Mouse (Mus musculus): Measurements from ENCODE around the gene Adora3. TPM values are rescaled to one million over a fixed set of nuclear protein-coding genes. Genes with fewer than 3 reads are reported as not detected.

Gene Adora3
- total and polyA plus RNA-seq, 3 experiments = 0.37 TPM; not detected in 2

DNA sequence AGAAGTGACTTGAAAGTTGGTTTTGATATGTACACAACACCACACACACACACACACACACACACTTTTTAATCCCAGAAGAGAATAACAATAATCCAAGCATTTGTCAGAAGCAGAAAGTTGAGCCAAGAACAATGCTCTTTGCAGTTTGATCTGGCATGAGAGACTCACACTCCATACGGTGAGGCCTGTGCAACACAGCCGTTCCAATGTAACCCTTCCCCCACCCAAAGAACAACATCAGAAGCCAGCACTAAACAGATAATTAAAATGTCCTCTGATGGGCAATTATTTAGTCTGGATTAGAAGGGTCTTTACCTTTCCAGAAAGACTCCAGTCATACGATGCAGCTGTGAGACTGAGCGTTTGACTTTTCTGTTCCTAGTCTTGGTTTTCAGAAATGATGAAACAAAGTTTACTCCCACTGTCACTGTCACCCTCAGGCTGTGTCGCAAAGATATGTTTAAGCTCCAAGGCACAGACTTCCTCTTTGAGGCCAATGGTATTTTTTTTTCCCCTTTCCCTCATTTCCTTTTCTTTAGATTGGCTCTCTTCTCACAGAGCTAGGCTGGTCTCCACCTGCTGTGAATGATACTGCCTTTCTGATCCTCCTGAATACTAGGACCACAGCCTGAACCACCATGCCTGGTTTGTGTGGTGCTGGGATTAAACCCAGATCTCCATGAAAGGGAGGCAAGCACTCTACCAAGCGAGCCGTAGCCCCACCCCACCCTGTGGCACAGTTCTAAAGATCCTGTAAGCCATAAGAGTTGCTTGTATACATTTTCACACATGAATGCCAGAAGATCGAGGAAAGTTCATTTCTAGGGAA is 61.8 kb downstream of the Adora3 start, which contains the start of gene I830077J02Rik:
TSS of gene I830077J02Rik (minus strand) at position 425 of the 832 bp plus-strand sequence.
- DNase-seq = no peak
- Histone ChIP-seq H3K36me3 (ENCODE audit: control insufficient read depth, insufficient read depth, low read length) (no peaks in the 10 kb centered on the region), H3K4me1 (ENCODE audit: control insufficient read depth, insufficient read depth, low read length) (peaks cover 3% of the 10 kb centered on the region), H3K27ac (no peak within 1 kb of the TSS), H3K4me3 (no peak within 1 kb of the TSS), H3K27me3 (ENCODE audit: control insufficient read depth, insufficient read depth, low read length) (no peaks in the 10 kb centered on the region), H3K9ac (ENCODE audit: low read depth, low read length) (no peak within 1 kb of the TSS), H3K79me2 (replicated peaks; ENCODE audit: control insufficient read depth, insufficient read depth, low read length) (no peaks in the 10 kb centered on the region)
- no peak for TF ChIP-seq CTCF (IDR thresholded peaks at IDR 0.05)
- TF ChIP-seq POLR2A (IDR thresholded peaks at IDR 0.05; ENCODE audit: insufficient read depth, low read depth, low read length) = no peak
- no peak for TF ChIP-seq EP300 (IDR thresholded peaks at IDR 0.05; ENCODE audit: insufficient read depth, low read depth, low read length)
- WGBS = 50% methylated on average over 8 of the region's 8 CpGs
- intact Hi-C loops (cut with DNase I) = no loop called here

DNA sequence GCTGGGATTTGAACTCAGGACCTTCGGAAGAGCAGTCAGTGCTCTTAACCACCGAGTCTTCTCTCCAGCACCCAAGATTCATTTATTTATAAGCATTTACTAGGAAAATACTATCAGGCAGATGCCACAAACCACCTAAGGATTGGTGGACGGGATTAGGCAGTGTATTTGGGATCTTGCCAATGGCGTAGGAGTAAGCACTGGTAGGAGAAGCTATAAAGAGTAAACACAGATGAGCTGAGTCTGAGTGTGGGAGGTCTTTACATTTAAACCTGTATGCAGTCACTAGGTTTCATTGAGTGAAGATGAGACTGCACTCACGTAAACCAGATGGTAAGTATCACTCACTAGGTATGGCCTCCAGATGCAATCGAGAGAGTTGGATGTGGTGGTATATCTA is 63.3 kb downstream of the Adora3 start:
- H3K27ac ChIP-seq = no peak overlapping the region
- 88% methylated on average over 6 of the region's 6 CpGs for WGBS
- TF ChIP-seq CTCF (IDR thresholded peaks at IDR 0.05) (no peak), EP300 (IDR thresholded peaks at IDR 0.05; ENCODE audit: insufficient read depth, low read depth, low read length) (no peak), POLR2A (IDR thresholded peaks at IDR 0.05; ENCODE audit: insufficient read depth, low read depth, low read length) (no peak)
- peaks cover 3% of the 10 kb centered on the region for H3K4me1 ChIP-seq (ENCODE audit: control insufficient read depth, insufficient read depth, low read length)
- H3K27me3 ChIP-seq (ENCODE audit: control insufficient read depth, insufficient read depth, low read length) = no peaks in the 10 kb centered on the region
- no peaks in the 10 kb centered on the region for H3K36me3 ChIP-seq (ENCODE audit: control insufficient read depth, insufficient read depth, low read length)
- H3K9ac ChIP-seq (ENCODE audit: low read depth, low read length) = no peak overlapping the region
- H3K4me3 ChIP-seq = no peak overlapping the region
- H3K79me2 ChIP-seq (replicated peaks; ENCODE audit: control insufficient read depth, insufficient read depth, low read length) = no peaks in the 10 kb centered on the region
- no peak for DNase-seq
- intact Hi-C loops (cut with DNase I) = no loop called here

DNA sequence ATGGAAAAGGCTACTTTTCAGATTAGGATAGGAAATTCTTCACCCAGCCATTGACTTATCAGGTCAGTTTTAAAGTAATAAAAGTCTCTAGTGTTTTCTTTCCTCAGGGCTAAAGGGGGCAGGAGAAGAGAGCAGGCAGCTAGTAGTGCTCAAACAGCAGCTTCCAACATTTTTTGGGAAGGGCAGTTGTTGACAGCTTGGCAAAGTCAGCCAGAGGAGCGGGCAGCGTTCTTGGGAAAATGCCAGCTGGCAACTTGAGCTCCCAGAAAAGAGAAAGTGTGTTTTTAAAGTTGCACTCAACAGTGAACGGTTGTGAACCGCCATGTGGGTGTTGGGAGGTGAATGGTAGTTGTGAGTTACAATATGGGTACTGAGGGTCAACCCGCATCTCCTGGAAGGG is 64.4 kb downstream of the Adora3 start:
- Histone ChIP-seq H3K79me2 (replicated peaks; ENCODE audit: control insufficient read depth, insufficient read depth, low read length) (no peaks in the 10 kb centered on the region), H3K27me3 (ENCODE audit: control insufficient read depth, insufficient read depth, low read length) (no peaks in the 10 kb centered on the region), H3K27ac (peak overlapping the region; percentile 33), H3K36me3 (ENCODE audit: control insufficient read depth, insufficient read depth, low read length) (no peaks in the 10 kb centered on the region), H3K9ac (ENCODE audit: low read depth, low read length) (no peak overlapping the region), H3K4me3 (no peak overlapping the region), H3K4me1 (ENCODE audit: control insufficient read depth, insufficient read depth, low read length) (peaks cover 3% of the 10 kb centered on the region)
- intact Hi-C loops (cut with DNase I) = no loop called here
- 48% methylated on average over 5 of the region's 5 CpGs for WGBS
- TF ChIP-seq POLR2A (IDR thresholded peaks at IDR 0.05; ENCODE audit: insufficient read depth, low read depth, low read length) (no peak), CTCF (IDR thresholded peaks at IDR 0.05) (no peak), EP300 (IDR thresholded peaks at IDR 0.05; ENCODE audit: insufficient read depth, low read depth, low read length) (no peak)
- DNase-seq = peak; percentile 50 to 69

GRCm38 (mm10) chr3:105936111-105936510 is 65.5 kb downstream of the Adora3 start:
- WGBS = 72% methylated on average over 4 of the region's 4 CpGs
- DNase-seq = no peak
- no peak overlapping the region for H3K27ac ChIP-seq
- no peaks in the 10 kb centered on the region for H3K27me3 ChIP-seq (ENCODE audit: control insufficient read depth, insufficient read depth, low read length)
- intact Hi-C loops (cut with DNase I) = no loop called here
- H3K36me3 ChIP-seq (ENCODE audit: control insufficient read depth, insufficient read depth, low read length) = peaks cover under 1% of the 10 kb centered on the region
- no peak overlapping the region for H3K4me3 ChIP-seq
- no peak for TF ChIP-seq CTCF (IDR thresholded peaks at IDR 0.05)
- TF ChIP-seq POLR2A (IDR thresholded peaks at IDR 0.05; ENCODE audit: insufficient read depth, low read depth, low read length) = no peak
- no peak for TF ChIP-seq EP300 (IDR thresholded peaks at IDR 0.05; ENCODE audit: insufficient read depth, low read depth, low read length)
- peaks cover 3% of the 10 kb centered on the region for H3K4me1 ChIP-seq (ENCODE audit: control insufficient read depth, insufficient read depth, low read length)
- no peaks in the 10 kb centered on the region for H3K79me2 ChIP-seq (replicated peaks; ENCODE audit: control insufficient read depth, insufficient read depth, low read length)
- no peak overlapping the region for H3K9ac ChIP-seq (ENCODE audit: low read depth, low read length)

- Histone ChIP-seq H3K36me3 (ENCODE audit: control insufficient read depth, insufficient read depth, low read length) (peaks cover 61% of the 10 kb centered on the region), H3K27ac (no peak overlapping the region), H3K27me3 (ENCODE audit: control insufficient read depth, insufficient read depth, low read length) (no peaks in the 10 kb centered on the region), H3K79me2 (replicated peaks; ENCODE audit: control insufficient read depth, insufficient read depth, low read length) (0 out of 2 replicates have a peak, but pooled peaks cover 2% of the 10 kb centered on the region), H3K9ac (ENCODE audit: low read depth, low read length) (no peak overlapping the region), H3K4me3 (no peak overlapping the region), H3K4me1 (ENCODE audit: control insufficient read depth, insufficient read depth, low read length) (no peaks in the 10 kb centered on the region)
- 93% methylated on average over 7 of the region's 7 CpGs for WGBS
- TF ChIP-seq CTCF (IDR thresholded peaks at IDR 0.05) (no peak), POLR2A (IDR thresholded peaks at IDR 0.05; ENCODE audit: insufficient read depth, low read depth, low read length) (no peak), EP300 (IDR thresholded peaks at IDR 0.05; ENCODE audit: insufficient read depth, low read depth, low read length) (no peak)
- no peak for DNase-seq
- intact Hi-C loops (cut with DNase I) = no loop called here
Measured at GRCm38 (mm10) chr3:105951348-105951747, 80.7 kb downstream of the Adora3 start.

GRCm38 (mm10) chr3:105957235-105957634 is 86.6 kb downstream of the Adora3 start:
- Histone ChIP-seq H3K4me1 (ENCODE audit: control insufficient read depth, insufficient read depth, low read length) (peaks cover 5% of the 10 kb centered on the region), H3K4me3 (peak overlapping the region; percentile 78), H3K27me3 (ENCODE audit: control insufficient read depth, insufficient read depth, low read length) (no peaks in the 10 kb centered on the region), H3K79me2 (replicated peaks; ENCODE audit: control insufficient read depth, insufficient read depth, low read length) (peaks cover 4% of the 10 kb centered on the region), H3K9ac (ENCODE audit: low read depth, low read length) (no peak overlapping the region), H3K36me3 (ENCODE audit: control insufficient read depth, insufficient read depth, low read length) (peaks cover 46% of the 10 kb centered on the region), H3K27ac (peak overlapping the region; percentile 95)
- 76% methylated on average over 1 of the region's 1 CpGs for whole genome bisulfite sequencing
- intact Hi-C loops (cut with DNase I) = loop anchor here (5.0 kb wide), 1 partner anchor 270 kb away; the partner anchor contains the start of gene Ddx20
- DNase-seq = no peak
- TF ChIP-seq CTCF (IDR thresholded peaks at IDR 0.05) (peak; percentile 38), POLR2A (IDR thresholded peaks at IDR 0.05; ENCODE audit: insufficient read depth, low read depth, low read length) (no peak)

Measured in heart, adult 2 months (tissue).